Mouse (Mus musculus) naive thymus-derived CD4-positive, alpha-beta T cell, adult 2 months (primary cell): ENCODE measurements around the gene Igfbp5.

Source experiments
- DNase-seq: peaks from one replicate; pipeline ENCODE4 v3.0.0-alpha.2; 2011; ENCODE audit warnings: low read depth

Gene Igfbp5

DNA sequence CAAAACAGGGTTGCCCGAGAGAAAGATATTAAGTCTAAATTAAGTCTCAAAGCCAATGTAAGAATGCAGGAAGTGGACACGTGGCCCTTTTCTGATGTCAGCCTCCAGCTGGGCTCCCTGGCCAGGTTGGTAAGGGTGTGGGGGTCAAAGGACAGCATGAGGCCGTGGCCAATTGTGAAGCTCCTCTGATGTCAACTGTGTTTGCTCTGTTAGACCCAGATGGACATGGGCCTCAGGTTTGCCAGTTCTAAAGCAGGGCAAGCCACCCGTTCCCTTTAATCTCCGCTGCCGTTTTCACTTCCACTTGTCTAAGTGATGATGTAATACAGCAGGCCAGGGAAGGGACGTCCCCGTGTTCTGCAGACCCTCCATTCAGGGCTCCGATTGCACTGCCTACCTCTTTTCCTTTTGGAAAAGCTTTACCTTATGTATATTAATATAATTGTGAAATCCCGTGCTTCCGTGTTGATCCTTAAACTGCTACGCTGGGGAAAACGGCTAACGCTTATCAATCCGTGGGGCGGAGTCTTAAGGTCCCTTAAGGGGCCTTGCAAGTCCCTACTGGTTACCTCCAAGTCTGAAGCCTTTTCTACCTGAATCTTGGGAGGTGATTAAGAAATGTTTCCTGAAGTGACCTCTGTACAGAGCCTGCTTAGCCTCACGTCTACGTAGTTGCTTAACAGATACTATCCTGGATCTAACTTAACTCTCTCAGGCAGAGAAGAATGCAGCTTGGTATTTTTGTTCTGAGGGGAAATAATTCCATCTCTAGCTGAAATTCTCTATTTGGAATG, 31.8 kb downstream of the Igfbp5 start:
- DNase-seq, result no peak

DNA sequence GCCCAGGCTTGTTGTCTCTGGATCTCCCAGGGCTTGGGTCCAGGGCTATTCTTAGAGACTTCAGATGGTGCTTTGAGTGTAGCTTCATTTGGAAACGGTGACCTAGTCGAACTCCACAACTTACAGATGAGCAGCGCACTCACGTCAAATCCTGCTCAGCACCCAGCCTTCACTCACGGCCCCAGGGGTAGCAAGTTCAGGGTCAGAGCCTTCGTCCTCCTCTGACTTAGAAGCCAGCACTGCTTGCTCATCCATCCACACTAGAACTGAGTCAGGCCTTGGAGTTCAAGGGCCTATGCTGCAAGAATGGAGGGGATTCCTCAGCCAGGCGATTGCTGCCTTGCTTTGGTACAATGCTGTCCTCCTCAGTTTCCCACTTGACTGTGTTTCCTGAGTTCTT, 34.9 kb downstream of the Igfbp5 start:
- DNase-seq, result no peak

DNA sequence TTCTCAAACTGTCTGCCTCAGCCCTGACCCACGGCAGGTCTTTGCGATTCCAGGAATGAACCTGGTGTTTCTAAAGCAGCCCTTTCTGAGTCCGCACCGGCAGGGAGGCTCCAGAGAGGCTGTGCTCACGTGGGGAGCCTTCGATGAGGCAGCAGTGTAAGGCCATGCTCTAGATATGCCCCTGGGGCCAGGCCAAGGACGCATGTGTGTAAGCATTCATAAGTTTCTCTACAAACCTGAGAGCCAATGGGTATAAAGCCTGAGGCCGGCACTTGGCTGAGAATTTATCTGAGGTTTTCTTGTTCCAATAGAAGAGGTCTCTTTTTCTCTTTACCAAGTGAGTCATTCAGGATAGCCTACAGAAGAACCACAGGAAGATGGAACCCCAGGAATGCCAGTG, 35.3 kb downstream of the Igfbp5 start:
- DNase-seq, result no peak

DNA sequence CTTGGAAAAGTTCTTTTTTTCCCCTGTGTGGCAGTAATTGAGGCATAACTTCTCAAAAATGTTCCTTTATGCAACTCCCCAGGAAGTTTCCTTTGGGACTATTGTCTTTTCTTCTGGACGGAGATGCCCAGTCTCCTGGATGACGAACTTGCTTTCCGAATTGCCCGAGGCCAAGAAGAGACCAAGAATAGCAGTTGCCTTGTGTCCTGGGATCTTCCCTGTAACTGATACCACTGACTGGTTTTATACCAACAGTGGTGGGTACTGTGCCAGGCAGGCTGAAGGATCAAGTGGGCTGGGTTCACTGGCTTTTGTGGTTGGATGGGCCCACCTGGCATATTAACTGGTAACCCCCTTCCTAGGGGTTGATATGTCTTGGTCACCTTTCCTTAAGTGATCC, 41.1 kb downstream of the Igfbp5 start:
- no peak for DNase-seq

DNA sequence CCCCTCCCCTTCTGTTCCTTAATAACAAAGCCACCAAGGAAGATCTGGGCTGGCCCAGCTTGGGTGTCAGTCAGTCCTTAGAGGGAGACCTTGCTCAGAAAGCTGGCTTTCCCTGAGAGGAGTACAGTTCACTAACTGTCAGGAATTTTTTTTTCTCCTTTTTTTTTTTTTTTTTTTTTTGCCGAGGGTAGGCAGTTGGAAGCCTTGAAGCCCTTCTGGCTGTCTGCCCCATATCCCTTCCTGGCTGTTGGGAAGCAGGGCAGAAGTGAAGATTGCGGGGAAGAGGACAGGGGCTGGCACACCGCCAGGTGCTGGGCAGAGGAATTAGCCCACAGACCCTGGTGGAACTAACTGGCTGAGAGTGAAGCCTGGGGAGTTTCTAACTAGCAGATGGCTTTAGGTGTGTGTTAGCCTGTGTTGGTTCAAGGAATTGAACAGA, 42.0 kb downstream of the Igfbp5 start:
- DNase-seq, result no peak

DNA sequence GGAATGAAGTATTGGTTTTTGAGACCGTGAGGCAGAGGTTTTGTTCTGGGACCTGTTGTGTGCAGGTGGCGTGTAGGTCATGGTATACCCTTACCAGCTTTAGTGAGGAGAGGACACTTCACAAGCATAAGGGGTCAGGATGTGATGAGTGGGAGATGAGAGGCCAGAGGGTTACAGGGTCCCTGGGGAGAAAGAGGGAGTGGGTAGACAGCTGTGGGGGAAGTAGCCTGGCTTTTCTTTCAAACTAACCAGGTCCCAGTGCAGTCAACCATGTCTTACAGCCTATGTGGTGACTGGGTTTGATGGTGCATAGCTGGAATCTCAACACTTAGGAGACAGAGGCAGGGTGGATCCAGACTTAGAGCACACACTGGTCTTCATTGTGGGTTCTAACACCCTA, 44.2 kb downstream of the Igfbp5 start:
- DNase-seq, result no peak

DNA sequence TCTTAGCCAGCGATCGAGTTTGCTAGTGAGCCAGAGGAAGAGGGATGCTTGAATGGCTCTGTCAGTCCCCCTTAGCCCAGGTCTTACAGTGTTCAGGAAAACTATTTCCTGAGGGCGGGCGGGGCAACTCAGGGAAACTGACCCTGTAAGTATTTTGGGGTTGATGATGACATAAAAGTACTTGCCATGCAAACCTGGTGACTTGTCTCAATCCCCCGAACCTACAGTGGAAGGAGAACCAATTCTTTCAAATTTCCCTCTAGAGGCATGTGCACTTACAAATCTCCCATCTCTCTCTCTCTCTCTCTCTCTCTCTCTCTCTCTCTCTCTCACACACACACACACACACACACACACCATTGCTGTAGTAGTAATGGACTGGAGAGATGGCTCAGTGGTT, 45.8 kb downstream of the Igfbp5 start:
- no peak for DNase-seq

DNA sequence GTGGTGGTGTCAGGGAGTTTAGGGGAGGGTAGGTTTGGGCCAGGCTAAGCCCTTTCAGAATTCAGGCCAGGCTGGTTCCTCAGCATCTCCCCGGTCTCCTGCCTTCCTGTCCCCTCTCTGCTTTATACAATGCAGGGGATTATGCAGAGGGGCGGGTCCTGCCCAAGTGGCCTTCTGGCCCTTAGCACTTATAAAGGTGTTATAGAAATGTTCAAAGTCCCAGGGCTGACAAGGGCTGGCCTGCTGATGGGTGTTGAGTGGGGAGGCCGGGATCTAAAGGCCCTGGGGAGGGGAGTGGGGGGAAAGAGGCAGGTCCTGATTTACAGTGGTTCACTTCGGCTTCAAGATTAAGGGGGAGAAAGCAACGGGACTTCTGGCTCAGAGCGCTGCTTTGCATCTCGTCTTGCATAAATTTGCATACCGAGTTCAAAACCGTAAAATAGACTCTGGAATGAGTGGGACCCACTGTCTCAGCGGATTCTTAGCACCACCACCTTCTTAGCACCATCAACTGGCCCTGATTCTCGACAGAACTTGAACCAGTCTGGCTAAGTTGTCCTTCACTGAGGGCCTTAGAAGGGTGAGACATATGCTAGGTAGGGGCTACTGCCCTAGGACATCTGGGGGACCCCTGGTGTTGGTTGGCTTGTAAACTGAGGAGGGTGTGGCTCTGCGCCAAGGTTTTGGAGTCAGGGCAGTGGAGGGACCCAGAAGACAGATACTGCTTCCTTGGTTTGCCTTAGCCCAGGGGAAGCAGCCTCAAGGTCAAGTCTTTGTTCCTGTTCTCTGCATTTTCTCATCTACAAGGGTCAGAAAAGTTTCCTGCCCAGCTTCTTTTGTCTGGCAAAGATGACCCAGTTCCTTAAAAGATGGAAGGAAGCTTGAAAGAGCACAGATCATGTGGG, 47.0 kb downstream of the Igfbp5 start:
- no peak for DNase-seq

DNA sequence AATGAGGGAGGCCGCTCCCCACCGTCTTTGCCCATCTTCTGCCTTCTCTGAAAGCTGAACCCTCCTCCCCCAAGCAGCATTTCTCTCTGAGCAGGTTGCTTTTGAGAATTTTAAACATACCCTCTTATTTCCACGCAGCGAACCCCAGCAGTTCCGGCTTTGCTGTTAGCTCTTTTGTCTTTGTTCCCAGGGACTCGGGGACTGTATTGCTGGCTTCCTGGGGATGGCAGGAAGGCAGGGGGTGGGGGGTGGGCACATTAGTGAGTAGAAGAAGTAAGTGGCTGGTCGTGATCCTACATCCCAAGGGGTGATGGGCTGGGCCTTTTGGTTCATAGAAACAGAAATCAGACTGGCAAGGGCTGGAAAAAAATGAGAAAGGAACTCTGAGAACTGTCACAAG, 47.8 kb downstream of the Igfbp5 start:
- no peak for DNase-seq

DNA sequence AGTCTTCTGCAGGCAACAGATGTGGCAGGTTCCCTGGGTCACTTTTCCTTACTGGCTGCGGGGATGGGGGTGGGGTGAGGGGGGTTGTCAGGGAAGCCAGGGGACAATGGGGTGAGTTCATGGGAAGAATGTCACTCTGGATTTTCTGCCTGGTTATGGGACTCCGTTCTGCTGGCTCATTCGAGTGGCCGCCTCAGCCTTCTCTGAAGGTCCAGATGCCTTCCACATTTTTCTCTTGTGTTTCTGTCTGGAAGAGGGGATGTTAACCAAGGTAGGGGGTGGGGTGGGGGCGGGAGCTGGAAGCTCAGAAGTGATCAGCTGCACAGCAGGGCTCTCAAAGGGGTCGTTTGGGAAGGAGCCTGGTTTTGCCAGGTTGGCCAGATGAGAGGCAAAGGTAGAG, 48.2 kb downstream of the Igfbp5 start:
- no peak for DNase-seq

DNA sequence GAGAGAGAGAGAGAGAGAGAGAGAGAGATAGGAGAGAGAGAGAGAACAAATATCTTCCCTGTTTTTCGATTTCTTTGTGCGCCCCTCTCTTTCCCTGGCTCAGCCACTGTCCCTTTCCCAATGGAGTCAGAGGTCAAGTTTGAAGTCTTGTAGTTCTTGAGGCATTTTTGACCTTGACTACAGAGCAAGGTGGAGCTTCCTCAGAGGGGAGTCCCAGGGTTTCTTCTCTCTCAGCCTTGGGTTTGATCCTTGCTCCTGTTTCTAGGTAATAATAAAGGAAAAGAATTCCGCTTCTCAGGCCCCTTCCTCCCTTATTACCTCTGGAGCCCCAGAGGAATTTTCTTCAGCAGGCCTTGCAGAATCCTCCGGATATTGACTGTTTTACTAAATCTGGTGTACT, 48.8 kb downstream of the Igfbp5 start:
- no peak for DNase-seq

DNA sequence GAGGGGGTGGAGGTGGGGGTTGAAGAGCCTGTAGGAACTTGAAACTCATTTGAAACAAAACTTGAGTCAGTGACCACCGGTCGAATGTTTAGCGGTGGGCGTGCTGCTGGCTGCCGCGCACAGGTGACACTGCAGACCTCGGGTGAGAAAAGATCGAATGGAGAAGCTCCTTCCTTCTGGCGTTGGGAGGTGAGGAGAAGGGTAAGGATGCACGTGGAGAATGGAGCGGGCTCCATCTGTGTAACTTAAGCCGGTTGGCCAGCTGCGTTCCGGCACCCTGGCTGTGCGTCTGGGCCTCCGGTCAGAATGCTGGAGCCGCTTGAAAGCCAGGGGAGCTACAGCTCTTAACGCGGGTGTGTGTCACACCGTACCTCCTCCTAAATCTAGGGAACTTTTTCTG, 49.4 kb downstream of the Igfbp5 start:
- DNase-seq, result no peak

DNA sequence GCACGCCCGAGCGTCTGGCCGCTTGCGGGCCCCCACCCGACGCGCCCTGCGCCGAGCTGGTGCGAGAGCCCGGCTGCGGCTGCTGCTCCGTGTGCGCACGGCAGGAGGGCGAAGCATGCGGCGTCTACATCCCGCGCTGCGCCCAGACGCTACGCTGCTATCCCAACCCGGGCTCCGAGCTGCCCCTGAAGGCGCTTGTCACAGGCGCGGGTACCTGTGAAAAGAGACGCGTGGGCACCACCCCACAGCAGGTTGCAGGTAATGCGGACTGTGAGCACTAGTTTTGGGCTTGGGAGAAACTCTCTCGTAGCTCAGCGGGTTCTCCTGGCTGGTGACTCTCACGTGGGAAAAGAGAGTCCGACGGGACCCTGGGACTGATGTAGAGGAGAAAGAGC, 50.0 kb downstream of the Igfbp5 start:
- no peak for DNase-seq

DNA sequence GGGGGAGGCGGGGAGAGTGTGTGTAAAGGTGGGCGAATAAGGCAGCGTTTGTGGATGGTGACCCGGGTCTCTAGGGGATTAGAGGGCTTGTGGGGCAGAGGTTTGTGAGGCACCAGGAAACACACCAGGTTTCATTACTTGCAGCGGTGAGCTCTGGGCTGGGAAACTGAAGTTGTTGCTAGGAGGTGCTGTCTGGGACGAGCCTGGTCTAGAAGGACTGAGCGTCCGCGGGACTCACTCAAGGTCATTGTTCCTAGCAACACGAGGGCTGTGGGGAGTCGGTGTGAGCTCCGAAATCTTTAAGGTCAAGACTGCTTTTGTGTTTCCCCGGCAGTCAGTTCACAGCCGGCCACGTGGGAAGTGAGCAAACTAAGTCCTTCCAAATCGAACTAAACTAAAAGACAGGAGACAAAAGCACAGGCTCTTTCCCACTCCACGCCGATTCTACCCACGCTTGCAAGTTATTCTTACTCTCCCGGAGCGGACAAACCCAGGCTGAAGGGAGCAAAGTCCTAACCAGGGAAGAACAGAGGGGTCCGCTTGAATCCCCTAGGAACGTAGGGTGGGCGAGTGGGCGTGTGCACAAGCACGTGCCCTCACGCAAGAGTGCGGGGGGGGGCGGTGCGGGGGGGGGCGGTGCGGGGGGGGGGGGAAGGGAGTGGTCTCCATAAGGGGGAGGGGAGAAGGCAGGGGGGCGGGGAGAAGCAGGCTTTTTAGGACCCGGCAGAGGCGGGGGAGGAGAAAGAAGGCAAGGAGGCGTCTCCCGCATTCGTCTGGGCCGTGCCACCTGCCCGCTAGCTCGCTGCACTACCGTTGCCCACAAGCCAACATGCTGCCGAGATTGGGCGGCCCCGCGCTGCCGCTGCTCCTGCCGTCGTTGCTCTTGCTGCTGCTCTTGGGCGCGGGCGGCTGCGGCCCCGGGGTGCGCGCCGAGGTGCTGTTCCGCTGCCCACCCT, 50.7 kb downstream of the Igfbp5 start, which contains the start of gene Igfbp2:
Gene Igfbp2, plus strand, starts transcription at position 753 of the 956 bp plus-strand sequence.
- DNase-seq, result no peak

DNA sequence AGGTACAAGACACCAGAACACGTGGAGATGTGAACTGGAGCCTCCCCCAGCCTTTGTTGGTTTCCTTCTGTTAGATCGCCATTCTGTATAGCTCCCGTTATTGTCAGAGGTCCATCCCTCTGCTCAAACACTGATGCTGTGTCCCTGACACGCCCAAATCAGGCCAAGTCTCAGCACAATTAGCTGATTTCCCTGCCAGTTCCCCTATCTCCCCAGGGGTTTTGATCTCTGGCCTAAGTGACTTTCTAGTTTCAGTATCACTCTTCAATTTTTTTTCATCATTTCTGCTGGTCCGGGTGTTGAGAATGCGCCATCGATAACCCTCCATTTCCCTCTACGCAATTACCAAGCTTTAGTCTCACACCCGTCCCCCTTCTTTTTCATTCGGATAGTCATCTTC, 51.8 kb downstream of the Igfbp5 start:
- DNase-seq, result no peak

DNA sequence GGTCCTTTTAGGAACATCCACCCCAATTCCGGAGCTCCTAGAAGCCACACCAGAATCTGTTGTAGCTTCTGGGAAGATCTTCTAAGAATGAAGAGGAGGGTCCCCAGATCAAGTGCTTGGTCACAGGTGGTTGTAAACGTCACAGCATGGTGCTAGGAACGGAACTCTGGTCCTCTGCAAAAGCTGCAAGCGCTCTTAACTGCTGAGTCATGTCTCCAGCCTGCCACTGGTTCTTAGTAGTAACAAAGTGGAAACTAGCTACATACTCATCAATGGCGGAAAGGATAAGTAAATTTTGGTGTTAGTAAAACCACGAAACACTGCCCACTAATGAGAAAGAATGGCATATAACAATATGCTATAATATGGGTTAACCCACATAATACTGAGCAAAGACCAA, 54.7 kb downstream of the Igfbp5 start:
- no peak for DNase-seq

DNA sequence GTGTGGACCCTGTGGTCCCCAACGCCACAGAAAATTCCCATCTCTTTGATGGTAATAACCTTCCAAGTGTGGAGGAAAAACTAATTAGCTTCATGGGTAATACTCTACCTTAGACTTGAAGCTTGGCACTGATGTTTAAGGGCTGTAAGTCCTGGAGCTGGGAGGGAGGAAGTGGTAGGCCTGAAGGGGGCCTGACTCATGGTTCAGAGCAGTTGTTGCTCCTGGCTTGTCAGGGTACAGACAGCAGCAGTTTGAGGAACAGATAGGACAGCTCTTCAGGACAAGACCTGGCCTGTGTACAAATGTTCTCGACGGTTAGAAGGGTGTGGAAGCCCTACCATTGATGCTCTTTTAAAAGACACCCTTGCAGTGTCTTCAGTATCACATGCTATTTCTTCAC, 59.1 kb downstream of the Igfbp5 start:
- no peak for DNase-seq

DNA sequence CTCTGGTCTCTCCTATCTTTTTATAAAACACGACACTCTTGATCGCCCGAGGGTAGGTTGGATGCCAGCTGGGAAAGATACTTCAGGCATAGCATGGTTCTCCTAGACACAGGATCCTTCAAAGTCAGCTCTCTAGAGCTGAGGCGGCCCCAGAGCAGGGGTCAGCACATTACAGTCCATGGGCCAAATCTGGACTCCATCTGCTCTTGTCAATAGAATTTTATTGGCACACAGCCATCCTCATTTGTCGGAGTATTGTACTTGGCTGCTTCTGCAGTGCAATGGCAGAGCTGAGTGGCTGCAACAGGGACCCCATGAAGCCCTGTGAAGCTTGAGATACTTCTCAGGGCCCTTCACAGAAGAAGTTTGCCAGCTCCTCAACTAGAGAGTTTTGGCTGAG, 59.5 kb downstream of the Igfbp5 start:
- DNase-seq, result no peak

DNA sequence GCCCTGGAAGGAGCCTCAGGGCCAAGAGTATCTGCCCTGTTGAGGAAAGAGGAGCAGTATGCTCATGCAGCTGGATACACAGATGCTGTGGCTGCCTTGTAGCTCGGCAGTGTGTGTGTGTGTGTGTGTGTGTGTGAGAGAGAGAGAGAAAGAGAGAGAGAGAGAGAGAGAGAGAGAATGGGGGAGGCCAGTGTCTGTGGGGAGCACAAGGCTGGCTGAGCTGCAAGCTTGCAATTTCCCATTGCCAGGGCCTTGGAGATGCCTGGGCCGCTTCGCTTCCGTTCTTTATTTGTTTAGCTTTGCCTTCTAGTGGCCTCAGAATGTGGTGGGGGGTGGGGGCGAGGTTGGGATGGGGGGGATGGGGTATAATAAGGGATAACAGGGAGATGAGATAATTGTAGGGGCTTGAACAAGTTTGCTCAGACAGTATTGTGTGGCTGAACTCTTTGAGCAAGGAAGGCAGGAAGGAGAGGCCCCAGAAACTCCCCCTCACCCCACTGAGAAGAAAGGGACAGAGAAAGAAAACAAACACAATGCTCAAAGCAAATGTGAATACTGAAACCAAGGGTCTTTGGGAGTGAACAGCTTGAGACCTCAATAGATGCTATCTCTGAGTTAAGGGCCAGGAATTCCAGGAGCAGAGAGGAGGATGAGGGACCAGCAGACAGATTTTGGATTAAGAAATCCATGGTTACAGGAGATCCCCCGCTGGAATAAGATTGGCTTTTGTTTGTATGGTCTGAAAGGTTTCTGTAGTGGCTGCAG, 60.9 kb downstream of the Igfbp5 start:
- DNase-seq, result no peak

DNA sequence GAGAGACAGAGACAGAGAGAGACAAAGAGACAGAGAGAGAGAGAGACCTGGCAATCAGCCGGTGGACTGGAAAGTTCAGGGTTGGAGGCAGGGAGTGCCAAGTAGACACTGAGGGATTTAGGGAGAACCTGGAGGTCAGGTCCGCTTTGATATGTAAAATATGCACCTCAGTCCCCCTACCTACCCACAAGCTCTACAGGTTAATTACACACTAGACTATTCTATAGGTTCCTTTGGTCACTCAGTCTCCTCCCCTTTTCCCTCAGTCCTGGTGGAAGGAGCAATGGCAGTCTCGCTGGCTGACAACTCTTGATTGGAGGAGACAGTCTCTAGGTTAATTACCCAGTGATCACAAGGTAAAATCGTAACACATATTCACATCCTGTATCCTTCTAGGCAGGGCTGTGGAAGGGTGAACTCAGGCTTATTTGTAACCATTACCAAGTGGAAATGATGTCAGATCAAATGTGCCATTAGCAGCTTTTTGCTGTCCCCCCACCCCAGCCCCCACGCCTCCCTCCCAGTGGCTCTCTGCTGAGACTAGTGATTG, 61.5 kb downstream of the Igfbp5 start:
- DNase-seq, result no peak

DNA sequence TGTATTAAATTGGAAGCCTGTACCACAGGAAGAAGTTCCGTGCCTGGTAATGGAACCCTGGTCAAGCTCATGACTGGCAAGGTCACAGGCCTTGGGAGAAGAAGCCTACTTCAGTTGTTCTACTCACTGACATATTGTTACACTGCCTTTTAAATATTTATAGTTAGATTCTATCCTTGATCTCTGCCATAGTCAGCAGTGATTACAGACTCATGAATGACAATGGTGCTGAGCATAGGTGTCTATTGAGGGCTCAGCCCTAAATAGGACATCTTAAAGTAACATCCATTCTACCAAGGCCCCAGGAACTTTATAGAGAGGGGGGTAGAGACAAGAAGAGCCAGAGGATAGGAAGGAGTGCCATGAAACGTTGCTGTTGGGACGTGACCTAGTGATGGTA, 63.6 kb downstream of the Igfbp5 start:
- no peak for DNase-seq
